Mouse (Mus musculus) lung, adult 2 months (tissue): ENCODE measurements around the gene Utf1. TPM values are rescaled to one million over a fixed set of nuclear protein-coding genes. Genes with fewer than 3 reads are reported as not detected.
A peak's percentile ranks its signal among the peaks of the same experiment; 100 is the strongest.

Source experiments
- DNase-seq: peaks from one replicate; pipeline ENCODE4 v3.0.0; 2022
- H3K4me1 ChIP-seq: fragments of 200-500 bp; 2 replicates; pipeline ENCODE4 v1.6.1; 2011; ENCODE audit warnings: low read length; ENCODE audit not compliant: control insufficient read depth, insufficient read depth
- H3K4me3 ChIP-seq: fragments of 200-500 bp; replicated peaks from 2 replicates; pipeline ENCODE3; 2011; ENCODE audit warnings: low read depth, mild to moderate bottlenecking, control low read depth, low read length; ENCODE audit errors: extremely low read depth
- CTCF ChIP-seq: fragments of 200-500 bp; IDR thresholded peaks from 2 replicates; pipeline ENCODE4 v1.5.1; 2011; ENCODE audit warnings: mild to moderate bottlenecking, low read length, control low read depth; ENCODE audit not compliant: insufficient read depth
- POLR2A ChIP-seq: fragments of 200-500 bp; IDR thresholded peaks from 2 replicates; pipeline ENCODE4 v1.6.1; 2011; ENCODE audit warnings: low read depth, mild to moderate bottlenecking, control low read depth, low read length, borderline replicate concordance; ENCODE audit errors: extremely low read depth
- WGBS: fragments of 180-500 bp; shearing (Covaris S2); methylation state at CpG from one replicate; pipeline ENCODE4 v1.1.7; 2018; 5-methylcytosine and 5-hydroxymethylcytosine counted together
- polyA plus RNA-seq: library from polyadenylated mRNA; depleted of rRNA; stranded (reverse); fragments of >200 nt; gene quantifications from 2 replicates; pipeline ENCODE4 v1.2.3, GENCODE M21; 2012; rRNA removed

Utf1 gene
- polyA plus RNA-seq, 1 experiment, result not detected

DNA sequence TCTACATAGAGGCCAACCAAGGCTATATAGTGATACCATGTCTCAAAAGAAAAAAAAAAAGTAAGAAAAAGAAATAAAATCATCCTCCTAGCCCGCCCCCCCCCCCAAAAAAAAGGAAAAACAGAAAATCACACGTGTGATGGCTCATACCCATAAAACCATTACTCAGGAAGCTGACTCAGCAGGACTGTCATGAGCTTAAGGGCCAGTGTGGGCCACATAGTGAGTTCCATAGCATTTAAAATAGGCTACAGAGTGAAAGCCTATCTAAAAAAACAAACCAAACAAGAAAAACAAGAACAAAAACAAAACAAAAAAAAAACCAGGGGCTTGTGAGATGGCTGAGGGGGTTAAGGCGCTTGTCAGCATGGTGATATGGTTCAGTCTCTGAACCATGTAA, 37.2 kb downstream of the Utf1 start:
- no peak overlapping the region for H3K4me3 ChIP-seq
- DNase-seq, result no peak
- WGBS, result 58% methylated on average over 3 of the region's 3 CpGs
- TF ChIP-seq POLR2A, result no peak
- TF ChIP-seq CTCF, result no peak
- H3K4me1 ChIP-seq, result 0 out of 2 replicates have a peak, but pooled peaks cover 3% of the 10 kb centered on the region

DNA sequence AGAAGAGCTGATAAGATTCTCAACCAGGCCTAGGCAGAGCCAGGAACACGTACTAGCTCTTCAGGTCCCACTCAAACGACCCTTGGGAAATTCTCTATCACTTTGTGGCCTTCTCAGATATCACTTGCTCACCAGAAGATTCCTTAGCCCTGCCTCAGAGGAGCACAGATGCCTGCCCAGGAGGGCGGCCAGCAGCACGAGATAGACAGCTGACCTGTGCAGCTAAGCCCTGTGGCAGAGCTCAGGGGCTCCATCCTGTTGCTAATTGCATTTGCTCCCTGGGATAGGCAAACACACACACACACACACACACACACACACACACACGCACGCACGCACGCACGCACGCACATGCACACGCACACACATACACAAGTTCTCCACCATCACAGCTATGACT, 38.5 kb downstream of the Utf1 start:
- no peak overlapping the region for H3K4me3 ChIP-seq
- WGBS, result 76% methylated on average over 11 of the region's 11 CpGs
- TF ChIP-seq CTCF (no peak), POLR2A (no peak)
- no peak for DNase-seq
- 0 out of 2 replicates have a peak, but pooled peaks cover 3% of the 10 kb centered on the region for H3K4me1 ChIP-seq

DNA sequence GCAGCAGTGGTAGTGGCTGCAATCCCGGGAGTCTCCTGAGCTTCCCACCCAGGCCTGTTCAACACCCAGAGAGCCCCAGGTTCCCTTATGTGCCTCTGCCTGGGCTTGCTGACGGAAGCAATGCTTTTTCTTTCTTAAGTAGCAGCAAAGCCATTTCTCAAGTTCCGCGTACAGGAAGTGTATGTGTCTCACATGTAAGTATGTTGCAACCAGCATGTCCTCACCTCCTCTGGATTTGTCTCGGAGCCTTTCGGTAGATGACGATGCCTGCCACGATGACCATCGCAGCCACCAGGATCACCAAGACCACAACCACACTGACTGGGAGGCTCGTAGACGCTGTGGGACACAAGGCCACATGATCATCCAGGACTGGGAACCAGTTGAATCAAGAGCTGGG, 40.9 kb downstream of the Utf1 start:
- DNase-seq, result no peak
- Histone ChIP-seq H3K4me3 (no peak overlapping the region), H3K4me1 (no peaks in the 10 kb centered on the region)
- TF ChIP-seq CTCF, result no peak
- TF ChIP-seq POLR2A, result no peak
- 89% methylated on average over 11 of the region's 11 CpGs for WGBS

DNA sequence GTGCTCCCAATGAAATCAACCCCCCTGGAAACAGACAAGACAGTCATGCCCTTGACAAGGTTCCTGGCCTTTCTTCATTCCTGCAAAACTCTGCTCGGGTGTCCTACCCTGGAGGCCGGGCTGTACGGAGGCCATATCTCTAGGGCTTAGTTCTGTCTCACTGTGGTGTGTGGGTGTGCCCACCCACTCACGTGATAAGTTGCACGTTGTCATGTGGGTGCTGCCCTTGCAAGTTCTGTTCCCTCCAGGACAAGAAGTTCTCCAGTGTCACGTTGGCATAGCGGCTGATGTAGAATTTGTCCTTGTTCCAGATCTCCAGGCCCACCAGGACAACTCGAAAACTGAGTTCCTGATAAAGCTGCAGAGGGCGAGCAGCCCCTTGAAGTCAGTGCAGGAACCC, 44.7 kb downstream of the Utf1 start:
- no peak for DNase-seq
- no peak overlapping the region for H3K4me3 ChIP-seq
- TF ChIP-seq CTCF (no peak), POLR2A (no peak)
- WGBS, result 77% methylated on average over 9 of the region's 9 CpGs
- H3K4me1 ChIP-seq, result no peaks in the 10 kb centered on the region

DNA sequence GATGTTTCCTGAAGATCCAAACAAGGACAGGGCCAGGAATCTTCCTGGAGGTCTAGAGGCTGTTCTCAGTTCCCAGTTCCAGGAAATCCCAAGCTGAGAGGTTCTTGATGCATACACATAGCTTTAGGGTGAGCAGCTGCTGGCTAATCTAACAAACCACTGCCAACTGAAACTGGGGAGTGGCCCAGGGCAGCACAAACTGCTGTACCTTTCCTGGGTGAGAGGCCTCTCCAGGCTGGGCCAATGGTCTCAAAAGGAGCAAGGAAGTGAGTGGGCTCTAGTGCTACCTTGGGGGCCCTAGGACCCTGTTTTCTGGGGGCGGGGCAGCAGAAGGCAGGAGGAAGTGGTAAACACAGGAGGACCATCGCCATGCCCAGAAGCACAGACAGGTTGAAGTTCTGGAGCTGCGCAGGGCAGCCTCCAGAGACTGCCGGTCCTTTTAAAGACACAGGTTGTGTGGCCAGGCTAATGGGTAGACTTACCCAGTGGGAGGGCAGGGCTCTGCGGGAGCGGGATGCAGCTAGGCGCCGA, 47.3 kb downstream of the Utf1 start:
- WGBS, result 66% methylated on average over 8 of the region's 8 CpGs
- TF ChIP-seq CTCF (no peak), POLR2A (no peak)
- no peak for DNase-seq
- H3K4me1 ChIP-seq, result no peaks in the 10 kb centered on the region
- H3K4me3 ChIP-seq, result no peak overlapping the region

DNA sequence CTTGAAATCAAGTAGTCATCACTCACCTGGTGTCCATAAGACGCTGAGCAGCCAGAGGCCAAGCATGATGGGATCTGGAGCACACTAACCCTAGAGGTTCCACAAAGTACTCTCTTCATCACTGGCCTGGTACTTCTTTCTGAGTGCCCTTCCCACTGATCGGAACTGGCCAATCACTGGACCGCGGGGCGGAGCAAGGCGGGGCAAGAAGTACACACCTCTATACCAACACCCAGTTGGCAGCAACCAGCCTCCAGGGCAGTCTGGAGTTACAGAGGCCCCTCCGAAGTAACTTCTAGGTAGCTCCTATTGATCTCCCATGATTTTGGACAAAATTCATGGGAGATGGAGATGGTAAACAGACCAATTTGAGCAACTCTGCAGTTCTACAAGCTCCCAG, 48.8 kb downstream of the Utf1 start, which contains the start of gene Adam8:
Gene Adam8 (minus strand): TSS at position 157 of the 400 bp plus-strand sequence.
- no peak for DNase-seq
- Histone ChIP-seq H3K4me3 (no peak within 1 kb of the TSS), H3K4me1 (no peaks in the 10 kb centered on the region)
- 24% methylated on average over 7 of the region's 7 CpGs for WGBS
- TF ChIP-seq CTCF, result no peak
- TF ChIP-seq POLR2A, result no peak

DNA sequence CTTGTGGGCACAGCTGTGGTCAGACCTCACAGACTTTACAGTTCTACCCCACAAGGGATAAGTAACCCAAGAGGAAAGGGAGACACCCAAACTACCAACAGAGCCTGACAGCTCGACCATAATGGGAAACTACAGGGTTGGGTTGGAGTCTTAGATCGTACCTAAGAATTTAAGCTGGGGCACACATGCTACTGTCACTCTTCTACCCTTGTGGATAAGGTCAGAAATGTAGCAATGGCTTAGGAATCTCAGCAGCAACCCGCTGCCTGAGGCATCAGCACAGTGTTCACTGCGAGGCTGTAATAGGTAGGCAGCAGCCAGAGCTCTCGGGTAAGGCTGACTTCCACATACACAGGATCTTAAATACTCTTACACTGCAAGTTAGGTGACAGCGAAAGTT, 49.9 kb downstream of the Utf1 start:
- Histone ChIP-seq H3K4me1 (no peaks in the 10 kb centered on the region), H3K4me3 (no peak overlapping the region)
- no peak for DNase-seq
- 92% methylated on average over 6 of the region's 6 CpGs for WGBS
- TF ChIP-seq POLR2A (no peak), CTCF (no peak)

DNA sequence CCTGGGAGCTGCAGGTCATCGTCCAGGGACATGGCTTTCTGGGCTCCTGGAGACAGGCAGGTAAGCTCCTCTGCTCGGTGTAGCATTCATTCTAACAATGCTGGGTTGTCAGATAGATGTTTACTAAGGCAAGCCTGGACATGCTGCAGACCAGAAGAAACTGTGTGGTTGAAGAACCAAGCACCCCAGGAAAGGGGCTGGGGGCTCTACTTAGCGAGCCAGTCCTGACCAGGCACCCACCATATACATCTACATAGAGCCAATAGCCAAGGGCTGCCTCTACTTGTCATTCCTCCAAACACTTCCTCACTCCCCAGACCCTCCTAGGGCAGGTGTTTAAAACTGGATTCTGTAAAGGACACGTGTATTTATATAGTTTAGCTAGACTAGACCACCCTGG, 50.6 kb downstream of the Utf1 start:
- 77% methylated on average over 4 of the region's 4 CpGs for WGBS
- DNase-seq, result no peak
- TF ChIP-seq CTCF (no peak), POLR2A (no peak)
- H3K4me3 ChIP-seq, result no peak overlapping the region
- H3K4me1 ChIP-seq, result no peaks in the 10 kb centered on the region

DNA sequence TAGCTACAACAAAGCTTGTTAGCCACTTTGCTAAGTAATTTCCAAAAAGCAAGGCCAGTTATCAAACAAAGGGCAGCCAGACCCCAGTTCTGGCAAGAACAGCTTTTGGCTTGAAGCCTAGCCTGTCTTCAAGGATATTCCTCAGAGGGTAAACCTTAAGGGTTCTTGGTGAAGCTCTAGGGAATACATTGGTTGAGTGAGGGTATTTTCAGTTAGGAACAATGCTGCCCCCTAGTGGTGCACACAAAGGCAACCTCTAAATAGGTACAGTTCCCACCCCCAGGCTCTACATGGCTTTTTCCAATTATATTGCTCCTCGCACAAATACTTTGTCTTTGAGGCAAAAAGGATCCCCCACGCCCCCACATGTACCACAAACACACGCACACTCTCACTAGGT, 51.1 kb downstream of the Utf1 start:
- peak; percentile 51 for DNase-seq
- TF ChIP-seq POLR2A (no peak), CTCF (peak; percentile 47)
- WGBS, result 44% methylated on average over 3 of the region's 3 CpGs

More for the DNA sequence above, 51.1 kb downstream of the Utf1 start:
- no peaks in the 10 kb centered on the region for H3K4me1 ChIP-seq
- H3K4me3 ChIP-seq, result no peak overlapping the region

Other genes starting within 250 kb of the Utf1 start
- gene Adgra1, start 109.6 kb upstream of the Utf1 start, polyA plus RNA-seq, result 0.09 and 0.12 TPM in 2 replicates
- gene Kndc1, start 49.1 kb upstream of the Utf1 start, polyA plus RNA-seq, result 4.8 and 5.6 TPM in 2 replicates
- gene 6430531B16Rik, start 35.0 kb downstream of the Utf1 start, polyA plus RNA-seq, result 5.6 and 6.8 TPM in 2 replicates
- 19.2 and 21.2 TPM in 2 replicates for gene Adam8, start 48.8 kb downstream of the Utf1 start, polyA plus RNA-seq
- gene Zfp511, start 92.6 kb downstream of the Utf1 start, polyA plus RNA-seq, result 75.7 and 85.5 TPM in 2 replicates
- gene Tubgcp2, start 92.9 kb downstream of the Utf1 start, polyA plus RNA-seq, result 19.4 and 25.3 TPM in 2 replicates
- gene Msx3, start 105.3 kb downstream of the Utf1 start, polyA plus RNA-seq, result not detected in 2 replicates
- gene Caly, start 138.8 kb downstream of the Utf1 start, polyA plus RNA-seq, result 0.20 and 0.27 TPM in 2 replicates
- gene Prap1, start 149.6 kb downstream of the Utf1 start, polyA plus RNA-seq, result not detected in 2 replicates
- gene Fuom, start 158.7 kb downstream of the Utf1 start, polyA plus RNA-seq, result 20.4 and 27.3 TPM in 2 replicates
- 6.7 and 11.2 TPM in 2 replicates for gene Paox, start 172.0 kb downstream of the Utf1 start, polyA plus RNA-seq
- gene Echs1, start 172.7 kb downstream of the Utf1 start, polyA plus RNA-seq, result 62.4 and 71.8 TPM in 2 replicates
- 14.7 and 18.2 TPM in 2 replicates for gene Mtg1, start 193.8 kb downstream of the Utf1 start, polyA plus RNA-seq
- 0.25 and 0.27 TPM in 2 replicates for gene Sprn, start 211.1 kb downstream of the Utf1 start, polyA plus RNA-seq
- not detected in 2 replicates for gene Olfr522, start 221.0 kb downstream of the Utf1 start, polyA plus RNA-seq
- gene Olfr523, start 229.4 kb downstream of the Utf1 start, polyA plus RNA-seq, result not detected in 2 replicates